28 mouse cellular contexts compared by ENCODE assay signal in the genomic region with DNA sequence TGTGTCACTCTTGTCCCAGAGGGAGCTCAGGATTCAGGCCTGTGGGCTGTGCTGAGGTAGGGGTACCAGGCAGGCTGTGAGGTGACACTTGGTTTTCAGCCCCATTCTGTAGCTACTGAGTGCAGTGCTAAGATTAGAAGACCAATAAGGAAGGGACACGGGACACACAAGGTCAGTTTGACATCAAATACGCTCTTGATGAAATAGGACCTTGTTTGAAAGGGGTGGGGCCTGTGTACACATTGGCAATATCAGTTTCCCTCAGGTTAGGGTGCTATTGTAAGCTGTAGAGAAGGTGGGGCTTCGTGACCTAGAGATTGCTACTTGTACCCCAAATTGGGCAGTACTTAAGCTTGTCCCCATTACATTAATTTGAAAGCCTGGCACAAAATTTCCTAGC. TPM values are rescaled to one million over a fixed set of nuclear protein-coding genes. Genes with fewer than 3 reads are reported as not detected.
DNase-seq lines count a peak whose midpoint lies in the region; ATAC-seq and TF ChIP-seq lines count a peak whose summit lies in the region.
"Had no signal": no experiment of that assay in that cellular context is flagged by ENCODE, and none has a peak within 500 bp of the region (broad histone marks: within the 10 kb centered on the region; RNA-seq: fewer than 3 reads in every experiment).

No protein-coding gene starts in this region.

- TF ChIP-seq CTCF in hindbrain, postnatal 0 days (IDR thresholded peaks at IDR 0.05; ENCODE audit: low read depth), result no peak

- peaks cover 27% of the 10 kb centered on the region for H3K36me3 ChIP-seq in lung, embryonic 16.5 days (ENCODE audit: control insufficient read depth, insufficient read depth, low read length)
- peaks cover 25% of the 10 kb centered on the region for H3K36me3 ChIP-seq in intestine, embryonic 15.5 days
- peaks cover 25% of the 10 kb centered on the region for H3K36me3 ChIP-seq in liver, embryonic 16.5 days (ENCODE audit: control insufficient read depth, insufficient read depth)
- peaks cover 13% of the 10 kb centered on the region for H3K36me3 ChIP-seq in stomach, embryonic 16.5 days (ENCODE audit: control insufficient read depth, insufficient read depth, low read length)
- H3K36me3 ChIP-seq in hindbrain, postnatal 0 days (ENCODE audit: insufficient read depth, low read length), result peaks cover 44% of the 10 kb centered on the region

- no peak overlapping the region for H3K4me2 ChIP-seq in lung, embryonic 16.5 days (ENCODE audit: low read depth, low read length)
- H3K4me2 ChIP-seq in intestine, embryonic 15.5 days (replicated peaks), result no peak overlapping the region
- H3K4me2 ChIP-seq in liver, embryonic 16.5 days (ENCODE audit: low read depth, low read length), result no peak overlapping the region
- H3K4me2 ChIP-seq in stomach, embryonic 16.5 days (ENCODE audit: low read depth, low read length), result no peak overlapping the region
- no peak overlapping the region for H3K4me2 ChIP-seq in hindbrain, postnatal 0 days (ENCODE audit: low read depth, low read length)
- H3K4me2 ChIP-seq: embryonic facial prominence, embryonic 13.5 days; forebrain, embryonic 15.5 days; heart, embryonic 11.5 days; hindbrain, embryonic 12.5 days; midbrain, embryonic 11.5 days; neural tube, embryonic 13.5 days had no signal

- WGBS in lung, embryonic 16.5 days, result 65% methylated on average over 3 of the region's 3 CpGs
- WGBS in intestine, embryonic 15.5 days, result 65% methylated on average over 3 of the region's 3 CpGs
- WGBS in liver, embryonic 16.5 days (ENCODE audit: insufficient replicate concordance), result 59% methylated on average over 3 of the region's 3 CpGs
- 63% methylated on average over 3 of the region's 3 CpGs for WGBS in stomach, embryonic 16.5 days
- WGBS in hindbrain, postnatal 0 days, result 91% methylated on average over 3 of the region's 3 CpGs

- H3K9ac ChIP-seq in lung, embryonic 16.5 days (ENCODE audit: low read length), result no peak overlapping the region
- no peak overlapping the region for H3K9ac ChIP-seq in intestine, embryonic 15.5 days
- H3K9ac ChIP-seq in liver, embryonic 16.5 days (ENCODE audit: low read depth, low read length), result no peak overlapping the region
- H3K9ac ChIP-seq in stomach, embryonic 16.5 days (ENCODE audit: low read length), result no peak overlapping the region
- H3K9ac ChIP-seq in hindbrain, postnatal 0 days (replicated peaks; ENCODE audit: low read length), result no peak overlapping the region
- H3K9ac ChIP-seq: embryonic facial prominence, embryonic 13.5 days; forebrain, embryonic 15.5 days; hindbrain, embryonic 12.5 days; neural tube, embryonic 13.5 days had no signal

- no peaks in the 10 kb centered on the region for H3K27me3 ChIP-seq in lung, embryonic 16.5 days (ENCODE audit: control insufficient read depth, insufficient read depth, low read depth, low read length)
- H3K27me3 ChIP-seq in intestine, embryonic 15.5 days (replicated peaks), result no peaks in the 10 kb centered on the region
- H3K27me3 ChIP-seq in liver, embryonic 16.5 days (ENCODE audit: control insufficient read depth, insufficient read depth, low read depth, low read length), result no peaks in the 10 kb centered on the region
- no peaks in the 10 kb centered on the region for H3K27me3 ChIP-seq in stomach, embryonic 16.5 days (ENCODE audit: control insufficient read depth, insufficient read depth, low read length)
- H3K27me3 ChIP-seq in hindbrain, postnatal 0 days (ENCODE audit: insufficient read depth, low read length), result no peaks in the 10 kb centered on the region
- H3K27me3 ChIP-seq: embryonic facial prominence, embryonic 13.5 days; forebrain, embryonic 15.5 days; hindbrain, embryonic 12.5 days; neural tube, embryonic 13.5 days had no signal

- no peak overlapping the region for H3K27ac ChIP-seq in lung, embryonic 16.5 days (ENCODE audit: low read length)
- H3K27ac ChIP-seq in intestine, embryonic 15.5 days, result no peak overlapping the region
- H3K27ac ChIP-seq in liver, embryonic 16.5 days (ENCODE audit: low read length), result no peak overlapping the region
- 0 out of 2 replicates have a peak overlapping the region, but pooled peaks have one; percentile 36 for H3K27ac ChIP-seq in stomach, embryonic 16.5 days (ENCODE audit: low read length)
- no peak overlapping the region for H3K27ac ChIP-seq in hindbrain, postnatal 0 days
- H3K27ac ChIP-seq: embryonic facial prominence, embryonic 13.5 days; forebrain, embryonic 10.5 days; forebrain, embryonic 15.5 days; hindbrain, embryonic 12.5 days; neural tube, embryonic 13.5 days had no signal

- no peak for DNase-seq in lung, adult 18-20 months
- no peak for DNase-seq in heart, adult 8-10 months (ENCODE audit: low spot score)
- no peak for DNase-seq in kidney, postnatal 10 days
- no peak for DNase-seq in hindbrain, postnatal 0 days (ENCODE audit: low spot score)
- DNase-seq: adrenal gland, postnatal 25 days; B cell, adult 2 months; cerebellum, adult 18-20 months; cerebellum, postnatal 10 days; heart, postnatal 36 days; kidney, adult 8-10 months; kidney, postnatal 14 days; layer of hippocampus, postnatal 36 days; left cerebral cortex, postnatal 4 days; lung, adult 2 months; lung, postnatal 36 days; right cerebral cortex, postnatal 4 days; thymus, postnatal 14 days had no signal

- no peaks in the 10 kb centered on the region for H3K9me3 ChIP-seq in lung, embryonic 16.5 days (ENCODE audit: control insufficient read depth, low read length)
- no peaks in the 10 kb centered on the region for H3K9me3 ChIP-seq in intestine, embryonic 15.5 days
- no peaks in the 10 kb centered on the region for H3K9me3 ChIP-seq in liver, embryonic 16.5 days (replicated peaks; ENCODE audit: control insufficient read depth, low read length)
- H3K9me3 ChIP-seq in stomach, embryonic 16.5 days (replicated peaks; ENCODE audit: control insufficient read depth, low read length), result no peaks in the 10 kb centered on the region
- no peaks in the 10 kb centered on the region for H3K9me3 ChIP-seq in hindbrain, postnatal 0 days (ENCODE audit: low read length)
- H3K9me3 ChIP-seq: embryonic facial prominence, embryonic 13.5 days; forebrain, embryonic 10.5 days; forebrain, embryonic 15.5 days; hindbrain, embryonic 12.5 days; neural tube, embryonic 13.5 days had no signal

- H3K4me1 ChIP-seq in lung, embryonic 16.5 days (replicated peaks; ENCODE audit: control insufficient read depth, insufficient read depth, low read length), result no peaks in the 10 kb centered on the region
- peaks cover 8% of the 10 kb centered on the region for H3K4me1 ChIP-seq in intestine, embryonic 15.5 days (replicated peaks)
- peaks cover 2% of the 10 kb centered on the region for H3K4me1 ChIP-seq in liver, embryonic 16.5 days (ENCODE audit: control insufficient read depth, low read depth, low read length)
- H3K4me1 ChIP-seq in stomach, embryonic 16.5 days (ENCODE audit: control insufficient read depth, insufficient read depth, low read length), result no peaks in the 10 kb centered on the region
- no peaks in the 10 kb centered on the region for H3K4me1 ChIP-seq in hindbrain, postnatal 0 days (ENCODE audit: insufficient read depth, low read length)
- H3K4me1 ChIP-seq: embryonic facial prominence, embryonic 13.5 days; forebrain, embryonic 10.5 days; forebrain, embryonic 15.5 days; hindbrain, embryonic 12.5 days; neural tube, embryonic 13.5 days had no signal

- 0 out of 2 replicates have a peak, but pooled peaks have one; percentile 7 for ATAC-seq in lung, embryonic 16.5 days (ENCODE audit: low read depth)
- peak; percentile 88 for ATAC-seq in intestine, embryonic 15.5 days
- ATAC-seq in liver, embryonic 16.5 days (ENCODE audit: low read depth), result peak; percentile 61
- peak; percentile 66; the same call in 1 of the 2 replicates for ATAC-seq in stomach, embryonic 16.5 days (ENCODE audit: insufficient read depth, low FRiP score)
- no peak for ATAC-seq in hindbrain, postnatal 0 days
- ATAC-seq: forebrain, embryonic 15.5 days had no signal

- no peak overlapping the region for H3K4me3 ChIP-seq in lung, embryonic 16.5 days (ENCODE audit: low read length)
- no peak overlapping the region for H3K4me3 ChIP-seq in intestine, embryonic 15.5 days (replicated peaks)
- H3K4me3 ChIP-seq in liver, embryonic 16.5 days (ENCODE audit: low read depth, low read length), result no peak overlapping the region
- H3K4me3 ChIP-seq in stomach, embryonic 16.5 days (replicated peaks; ENCODE audit: low read length), result no peak overlapping the region
- no peak overlapping the region for H3K4me3 ChIP-seq in hindbrain, postnatal 0 days (ENCODE audit: low read length)
- H3K4me3 ChIP-seq: embryonic facial prominence, embryonic 13.5 days; forebrain, embryonic 10.5 days; forebrain, embryonic 15.5 days; hindbrain, embryonic 12.5 days; neural tube, embryonic 13.5 days had no signal

RNA-seq across cellular contexts. Expression of a gene that starts 59.3 kb away (rescaled TPM):
- 9.0 and 9.6 TPM in 2 replicates for polyA plus RNA-seq in lung, embryonic 16.5 days (2015; fragmentation: Nextera tagmentation; extraction: Ambion mirVana)
- polyA plus RNA-seq in intestine, embryonic 15.5 days (2015; fragmentation: Nextera tagmentation; extraction: Ambion mirVana), result 12.4 and 13.5 TPM in 2 replicates
- polyA plus RNA-seq in liver, embryonic 16.5 days (2015; fragmentation: Nextera tagmentation; extraction: Ambion mirVana), result 4.2 and 4.7 TPM in 2 replicates
- polyA plus RNA-seq in stomach, embryonic 16.5 days (2015; fragmentation: Nextera tagmentation; extraction: Ambion mirVana), result 6.4 and 7.2 TPM in 2 replicates
- total RNA-seq in heart, adult 8-10 months (2022), result 10 to 100 TPM; 17.6 to 23.9 (median 22.1) TPM
- 26.7 and 27.1 TPM in 2 replicates for total RNA-seq in hindbrain, postnatal 0 days (2014; rRNA removed)
- 12.8 and 13.3 TPM in 2 replicates for polyA plus RNA-seq in hindbrain, postnatal 0 days (2015; fragmentation: Nextera tagmentation; extraction: Ambion mirVana)
